Mouse (Mus musculus) heart, postnatal 0 days (tissue): Measurements from ENCODE around the gene Mus81. TPM values are rescaled to one million over a fixed set of nuclear protein-coding genes. Genes with fewer than 3 reads are reported as not detected.

Experiments
- ATAC-seq: fragments of 200-750 bp; cut with Nextera tagmentation; 2 replicates; pipeline ENCODE4 v1.8.0; 2017; ENCODE audit warnings: low read depth, moderate number of reproducible peaks, moderate library complexity; ENCODE audit not compliant: insufficient read depth
- DNase-seq: peaks from one replicate; pipeline ENCODE4 v3.0.0-alpha.2; 2016; ENCODE audit warnings: low spot score
- H3K27ac ChIP-seq: fragments of 300-500 bp; sonication (generic); 2 replicates; pipeline ENCODE4 v1.5.1; 2014; ENCODE audit warnings: low read depth, mild to moderate bottlenecking
- H3K27me3 ChIP-seq: fragments of 300-500 bp; sonication (generic); 2 replicates; pipeline ENCODE4 v1.6.1; 2014; ENCODE audit warnings: low read length, mixed read lengths; ENCODE audit not compliant: control insufficient read depth, insufficient read depth
- H3K36me3 ChIP-seq: fragments of 300-500 bp; sonication (generic); replicated peaks from 2 replicates; pipeline ENCODE4 v1.6.1; 2014; ENCODE audit warnings: low read length, mixed read lengths; ENCODE audit not compliant: control insufficient read depth, insufficient read depth
- H3K4me1 ChIP-seq: fragments of 300-500 bp; sonication (generic); 2 replicates; pipeline ENCODE4 v1.6.1; 2014; ENCODE audit warnings: antibody characterized with exemption; ENCODE audit not compliant: control insufficient read depth, insufficient read depth
- H3K4me2 ChIP-seq: fragments of 300-500 bp; sonication (generic); 2 replicates; pipeline ENCODE4 v1.6.1; 2014; ENCODE audit warnings: low read depth, mild to moderate bottlenecking, low read length, moderate library complexity
- H3K4me3 ChIP-seq: fragments of 300-500 bp; sonication (generic); 2 replicates; pipeline ENCODE4 v1.5.1; 2014; ENCODE audit warnings: low read depth, low read length
- H3K9ac ChIP-seq: fragments of 300-500 bp; sonication (generic); replicated peaks from 2 replicates; pipeline ENCODE4 v1.6.1; 2014; ENCODE audit warnings: low read depth, low read length, mixed read lengths
- H3K9me3 ChIP-seq: fragments of 300-500 bp; sonication (generic); replicated peaks from 2 replicates; pipeline ENCODE4 v1.6.1; 2016; ENCODE audit warnings: low read length; ENCODE audit not compliant: control insufficient read depth
- CTCF ChIP-seq: IDR thresholded peaks from 2 replicates; pipeline ENCODE4 v1.5.1; 2016; ENCODE audit warnings: antibody characterized with exemption, control low read depth, low read depth
- EP300 ChIP-seq: IDR thresholded peaks from 2 replicates; pipeline ENCODE4 v1.6.1; 2016; ENCODE audit warnings: antibody characterized with exemption, low read depth
- WGBS: fragments of 180-500 bp; shearing (Covaris S2); extraction: QIAGEN DNeasy Blood & Tissue Kit; methylation state at CpG from one replicate; pipeline ENCODE4 v1.1.7; 2014; 5-methylcytosine and 5-hydroxymethylcytosine counted together
- polyA plus RNA-seq: library from polyadenylated mRNA; unstranded; fragments of >200 nt; fragmentation: Nextera tagmentation; extraction: Ambion mirVana; gene quantifications from 2 replicates; pipeline ENCODE4 v1.2.1, GENCODE M21; 2015
- total RNA-seq: library from RNA; depleted of rRNA; stranded (reverse); fragments of >200 nt; gene quantifications from 2 replicates; pipeline ENCODE4 v1.2.3, GENCODE M21; 2014; ENCODE audit warnings: low replicate concordance

Mus81 gene
- total and polyA plus RNA-seq, 2 experiments from 2014 or later: 36.8 to 45.8 TPM

DNA sequence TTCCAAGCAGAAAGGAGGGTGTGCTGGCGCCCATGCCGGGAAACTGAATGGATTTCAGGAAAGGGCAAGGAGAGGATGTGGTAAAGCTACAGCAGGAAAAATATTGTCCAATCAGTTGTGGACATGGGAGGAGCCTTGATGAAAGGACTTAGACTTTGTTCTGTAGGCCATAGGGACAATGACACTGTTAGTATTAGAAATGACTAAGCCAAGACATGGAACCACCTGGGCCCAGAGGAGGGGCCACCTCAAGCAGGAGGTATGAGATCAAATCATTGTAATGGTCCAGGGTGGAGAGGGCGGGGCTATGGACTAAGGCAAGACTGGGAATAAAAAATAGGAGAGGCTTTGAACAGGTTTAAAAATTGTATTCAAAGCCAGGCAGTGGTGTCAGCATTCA, 30.5 kb upstream of the Mus81 start:
- TF ChIP-seq CTCF: no peak
- no peak for TF ChIP-seq EP300
- no peak overlapping the region for H3K4me3 ChIP-seq
- H3K36me3 ChIP-seq: no peaks in the 10 kb centered on the region

DNA sequence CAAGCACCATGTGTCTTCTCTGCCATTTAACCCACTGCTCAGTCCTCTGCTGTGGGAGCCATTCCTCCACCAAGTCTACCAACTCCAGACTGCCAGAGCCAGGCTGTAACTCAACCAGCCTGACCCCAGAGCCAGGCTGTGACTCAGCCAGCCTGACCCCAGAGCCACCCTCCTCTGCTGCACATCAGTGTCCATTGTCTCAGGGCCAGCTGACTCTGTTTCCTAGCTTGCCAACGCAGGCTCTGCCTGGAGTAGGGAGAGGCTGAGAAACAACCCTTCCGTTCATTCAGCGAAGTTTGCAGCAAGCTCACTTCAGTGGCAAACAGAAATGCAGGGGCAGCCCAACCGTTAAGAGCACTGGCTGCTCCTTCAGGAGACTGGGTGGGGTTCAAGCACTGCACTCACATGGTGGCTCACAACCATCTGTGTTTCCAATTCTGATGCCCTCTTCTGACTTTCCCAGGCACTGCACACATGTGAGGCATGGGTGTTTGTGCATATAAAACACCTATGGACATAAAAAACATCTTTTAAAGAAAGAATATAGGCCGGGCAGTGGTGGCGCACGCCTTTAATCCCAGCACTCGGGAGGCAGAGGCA, 28.8 kb upstream of the Mus81 start:
- no peak for TF ChIP-seq EP300
- no peak for TF ChIP-seq CTCF

More for the DNA sequence above, 30.5 kb upstream of the Mus81 start:
- no peak for ATAC-seq
- DNase-seq: no peak
- no peak overlapping the region for H3K4me2 ChIP-seq
- H3K27me3 ChIP-seq: no peaks in the 10 kb centered on the region
- no peak overlapping the region for H3K9ac ChIP-seq
- 86% methylated on average over 3 of the region's 3 CpGs for WGBS
- H3K27ac ChIP-seq: no peak overlapping the region
- no peaks in the 10 kb centered on the region for H3K4me1 ChIP-seq
- H3K9me3 ChIP-seq: no peaks in the 10 kb centered on the region

DNA sequence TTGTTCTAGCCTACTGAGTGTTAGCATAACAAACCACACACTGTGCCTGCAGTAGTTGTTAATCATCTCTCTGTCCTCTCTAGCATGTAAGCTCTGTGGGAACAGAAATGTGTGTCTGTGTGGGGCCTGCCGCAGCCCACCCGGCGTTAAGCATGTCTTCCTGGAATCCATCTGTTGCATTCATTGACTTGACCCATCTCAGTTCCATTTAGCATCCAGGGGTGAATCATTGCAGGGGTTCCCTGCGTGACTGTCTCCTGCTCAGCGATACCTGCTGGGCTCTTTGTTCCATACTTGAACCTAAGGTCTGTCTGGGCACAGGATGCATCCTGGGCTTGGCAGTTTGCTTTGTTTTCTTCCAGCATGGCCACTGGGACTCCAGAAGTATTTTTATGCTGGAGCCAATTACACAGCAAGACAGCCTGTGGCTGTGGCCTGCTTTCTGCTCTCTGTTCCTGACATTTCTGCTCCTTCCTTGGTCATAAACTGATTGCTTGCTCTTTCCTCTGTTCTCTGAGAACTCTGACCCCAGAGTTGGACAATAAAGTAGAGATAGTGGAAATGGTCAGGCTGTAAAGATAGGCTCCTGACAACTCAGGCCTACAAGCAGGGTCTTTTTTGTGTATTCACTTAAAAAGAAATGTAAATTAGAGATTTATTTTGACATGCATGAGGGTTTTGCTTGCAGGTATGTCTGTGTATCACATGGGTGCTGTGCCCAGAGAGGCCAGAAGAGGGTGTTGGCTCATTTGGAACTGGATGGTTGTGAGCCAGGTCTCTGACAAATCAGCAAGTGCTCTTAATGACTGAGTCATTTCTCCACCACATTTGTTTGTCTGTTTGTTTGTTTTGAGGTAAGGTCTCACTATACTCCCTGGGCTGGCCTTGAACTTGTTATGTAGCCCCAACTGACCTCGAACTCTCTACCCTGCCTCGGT, 27.9 kb upstream of the Mus81 start:
- H3K4me2 ChIP-seq: no peak overlapping the region
- ATAC-seq (no peak), DNase-seq (no peak)
- H3K9ac ChIP-seq: no peak overlapping the region
- 91% methylated on average over 7 of the region's 7 CpGs for WGBS
- H3K4me1 ChIP-seq: peaks cover 15% of the 10 kb centered on the region
- no peaks in the 10 kb centered on the region for H3K36me3 ChIP-seq
- no peak overlapping the region for H3K27ac ChIP-seq
- no peaks in the 10 kb centered on the region for H3K9me3 ChIP-seq
- no peak for TF ChIP-seq CTCF
- TF ChIP-seq EP300: no peak
- no peaks in the 10 kb centered on the region for H3K27me3 ChIP-seq
- no peak overlapping the region for H3K4me3 ChIP-seq

More for the DNA sequence above, 28.8 kb upstream of the Mus81 start:
- ATAC-seq (no peak), DNase-seq (no peak)
- Histone ChIP-seq H3K4me1 (peaks cover 8% of the 10 kb centered on the region), H3K9me3 (no peaks in the 10 kb centered on the region), H3K9ac (no peak overlapping the region), H3K27ac (no peak overlapping the region), H3K27me3 (no peaks in the 10 kb centered on the region), H3K4me3 (no peak overlapping the region), H3K4me2 (no peak overlapping the region), H3K36me3 (no peaks in the 10 kb centered on the region)
- 77% methylated on average over 8 of the region's 8 CpGs for WGBS

DNA sequence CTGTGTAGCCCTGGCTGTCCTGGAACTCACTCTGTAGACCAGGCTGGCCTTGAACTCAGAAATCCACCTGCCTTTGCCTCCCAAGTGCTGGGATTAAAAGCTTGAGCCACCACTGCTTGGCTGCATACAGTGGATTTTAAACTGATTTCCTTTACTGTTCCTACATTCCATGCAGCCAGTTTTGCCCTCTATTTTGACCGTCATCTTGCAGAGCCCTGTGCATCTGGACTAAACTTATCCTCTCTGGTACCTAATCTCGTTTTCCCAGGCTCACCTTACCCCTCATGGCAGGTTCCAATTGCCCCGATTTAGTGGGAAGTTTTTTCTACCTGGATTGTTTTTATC, 24.8 kb upstream of the Mus81 start:
- no peak for ATAC-seq
- no peak overlapping the region; the same call in 1 of the 2 replicates for H3K27ac ChIP-seq
- H3K27me3 ChIP-seq: no peaks in the 10 kb centered on the region
- WGBS: 77% methylated on average over 3 of the region's 3 CpGs
- no peak for TF ChIP-seq EP300
- TF ChIP-seq CTCF: no peak
- H3K4me2 ChIP-seq: peak overlapping the region; percentile 21
- no peak for DNase-seq
- no peaks in the 10 kb centered on the region for H3K9me3 ChIP-seq
- H3K4me3 ChIP-seq: no peak overlapping the region
- H3K36me3 ChIP-seq: no peaks in the 10 kb centered on the region
- peaks cover 30% of the 10 kb centered on the region for H3K4me1 ChIP-seq
- H3K9ac ChIP-seq: no peak overlapping the region

DNA sequence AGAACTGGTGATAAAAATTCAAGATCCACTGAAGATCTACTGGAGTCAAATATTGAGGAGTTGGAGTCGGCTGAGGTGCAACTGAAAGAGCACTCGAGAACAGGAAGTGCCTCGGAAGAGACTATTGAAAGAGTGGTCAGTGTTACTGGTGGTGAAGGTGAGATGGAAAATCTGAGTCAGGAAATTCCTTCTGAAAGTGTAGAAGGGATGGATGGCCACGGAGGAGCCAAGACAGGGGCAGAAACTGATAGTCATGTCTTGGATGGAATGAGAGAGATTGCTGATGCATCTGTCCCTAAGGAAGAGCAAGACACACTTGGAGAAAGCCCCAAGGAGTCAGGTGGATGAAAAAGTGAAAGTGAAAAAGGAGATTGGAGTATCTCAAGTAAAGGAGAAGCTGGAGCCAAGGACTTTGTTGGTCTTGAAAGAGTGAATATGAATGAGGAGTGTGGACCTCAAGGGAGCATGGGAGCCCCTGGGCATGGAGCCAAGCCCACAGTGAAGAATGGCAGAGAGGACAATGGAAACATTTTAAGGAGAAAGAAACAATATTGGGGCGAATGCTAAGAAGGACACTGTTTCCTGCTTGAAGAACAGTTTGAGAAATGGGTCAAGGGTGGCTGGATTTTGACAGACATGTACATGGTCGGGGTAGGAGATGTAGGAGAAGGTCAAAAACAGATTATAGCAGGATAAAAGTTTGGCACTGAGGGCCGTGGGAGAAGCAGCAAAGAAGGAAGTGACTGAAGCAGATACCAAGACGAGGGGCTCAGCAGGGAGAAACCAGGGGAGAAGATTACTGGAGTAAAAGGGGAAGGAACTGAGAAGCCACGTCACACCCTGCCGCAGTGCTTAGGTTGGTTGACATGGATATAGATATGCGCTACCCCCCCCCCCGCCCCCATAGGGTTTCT, 24.1 kb upstream of the Mus81 start:
- no peak for ATAC-seq
- DNase-seq: no peak
- no peaks in the 10 kb centered on the region for H3K27me3 ChIP-seq
- peaks cover 30% of the 10 kb centered on the region for H3K4me1 ChIP-seq
- H3K9me3 ChIP-seq: no peaks in the 10 kb centered on the region
- no peak overlapping the region for H3K9ac ChIP-seq
- no peaks in the 10 kb centered on the region for H3K36me3 ChIP-seq
- 56% methylated on average over 12 of the region's 12 CpGs for WGBS
- peak overlapping the region; percentile 21 for H3K4me2 ChIP-seq
- TF ChIP-seq CTCF: no peak
- H3K27ac ChIP-seq: peak overlapping the region; percentile 20
- peak overlapping the region; percentile 3; the same call in 1 of the 2 replicates for H3K4me3 ChIP-seq
